Mouse (Mus musculus) cortical plate, adult 2 months (tissue): Measurements from ENCODE around the gene 1700017B05Rik.

ENCODE experiments used
- CTCF ChIP-seq: fragments of 200-500 bp; IDR thresholded peaks from 2 replicates; pipeline ENCODE4 v1.5.1; 2011; ENCODE audit warnings: mild to moderate bottlenecking, control low read depth, low read length; ENCODE audit not compliant: insufficient read depth; ENCODE audit errors: extremely low read depth
- POLR2A ChIP-seq: fragments of 200-500 bp; IDR thresholded peaks from 2 replicates; pipeline ENCODE4 v1.6.1; 2011; ENCODE audit warnings: mild to moderate bottlenecking, low read length, control low read depth; ENCODE audit not compliant: insufficient read depth; ENCODE audit errors: extremely low read depth

- TF ChIP-seq CTCF (no peak), POLR2A (no peak)
Measured at GRCm38 (mm10) chr9:57279441-57279840, 17.0 kb upstream of the 1700017B05Rik start.
